Mouse (Mus musculus) layer of hippocampus, adult 8-10 months (tissue): Measurements from ENCODE around the gene Snap23. TPM values are rescaled to one million over a fixed set of nuclear protein-coding genes. Genes with fewer than 3 reads are reported as not detected.

ENCODE experiments used
- total RNA-seq, 4 experiments: library from RNA; stranded (reverse); gene quantifications; 2 replicates each; pipeline ENCODE4 v1.2.4; 2022

The Snap23 gene
- total RNA-seq, 4 experiments from 2014 or later, result 22.2 to 31.8 (median 26.0) TPM

Other genes starting within 250 kb of the Snap23 start
- 10 to 100 TPM; 63.9 to 80.8 (median 71.4) TPM for gene Vps39, start 214.5 kb upstream of the Snap23 start, total RNA-seq
- 10 to 100 TPM; 12.1 to 19.1 (median 15.2) TPM for gene Ganc, start 163.8 kb upstream of the Snap23 start, total RNA-seq
- gene Tmem87a, start 163.6 kb upstream of the Snap23 start, total RNA-seq, result 10 to 100 TPM; 37.5 to 46.4 (median 40.1) TPM
- 10 to 100 TPM; 13.1 to 22.5 (median 17.3) TPM for gene Capn3, start 111.7 kb upstream of the Snap23 start, total RNA-seq
- gene Zfp106, start 3.8 kb upstream of the Snap23 start, total RNA-seq, result 100 to 1,000 TPM; 144 to 174 (median 166) TPM
- 10 to 100 TPM; 14.3 to 16.0 (median 15.3) TPM for gene Haus2, start 41.7 kb downstream of the Snap23 start, total RNA-seq
- 10 to 100 TPM; 25.7 to 36.2 (median 33.4) TPM for gene Lrrc57, start 41.8 kb downstream of the Snap23 start, total RNA-seq
- 10 to 100 TPM; 10.1 to 13.8 (median 12.9) TPM for gene Stard9, start 61.5 kb downstream of the Snap23 start, total RNA-seq